Mouse (Mus musculus) liver, embryonic 16.5 days (tissue): ENCODE results near the gene Bcl7b. TPM values are rescaled to one million over a fixed set of nuclear protein-coding genes. Genes with fewer than 3 reads are reported as not detected.

Experiments used
- ATAC-seq: fragments of 200-750 bp; cut with Nextera tagmentation; 2 replicates; pipeline ENCODE4 v1.8.0; 2017; ENCODE audit warnings: low read depth, mild to moderate bottlenecking, moderate number of reproducible peaks, moderate library complexity
- H3K27ac ChIP-seq: fragments of 300-500 bp; sonication (generic); 2 replicates; pipeline ENCODE4 v1.5.1; 2014; ENCODE audit warnings: mild to moderate bottlenecking, low read length
- H3K27me3 ChIP-seq: fragments of 300-500 bp; sonication (generic); 2 replicates; pipeline ENCODE4 v1.6.1; 2014; ENCODE audit warnings: low read depth, low read length, mixed read lengths; ENCODE audit not compliant: control insufficient read depth, insufficient read depth
- H3K36me3 ChIP-seq: fragments of 300-500 bp; sonication (generic); 2 replicates; pipeline ENCODE4 v1.6.1; 2014; ENCODE audit warnings: mild to moderate bottlenecking; ENCODE audit not compliant: control insufficient read depth, insufficient read depth
- H3K4me1 ChIP-seq: fragments of 300-500 bp; sonication (generic); 2 replicates; pipeline ENCODE4 v1.6.1; 2014; ENCODE audit warnings: low read depth, low read length, mixed read lengths; ENCODE audit not compliant: control insufficient read depth
- H3K4me2 ChIP-seq: fragments of 300-500 bp; sonication (generic); 2 replicates; pipeline ENCODE4 v1.6.1; 2014; ENCODE audit warnings: low read depth, low read length, mixed read lengths
- H3K4me3 ChIP-seq: fragments of 300-500 bp; sonication (generic); 2 replicates; pipeline ENCODE4 v1.5.1; 2014; ENCODE audit warnings: low read depth, mild to moderate bottlenecking, low read length
- H3K9ac ChIP-seq: fragments of 300-500 bp; sonication (generic); 2 replicates; pipeline ENCODE4 v1.6.1; 2014; ENCODE audit warnings: low read depth, low read length
- H3K9me3 ChIP-seq: fragments of 300-500 bp; sonication (generic); replicated peaks from 2 replicates; pipeline ENCODE4 v1.6.1; 2016; ENCODE audit warnings: low read length; ENCODE audit not compliant: control insufficient read depth
- WGBS: fragments of 180-500 bp; shearing (Covaris S2); extraction: QIAGEN DNeasy Blood & Tissue Kit; methylation state at CpG from one replicate; pipeline ENCODE4 v1.1.7; 2014; ENCODE audit not compliant: insufficient replicate concordance; 5-methylcytosine and 5-hydroxymethylcytosine counted together
- polyA plus RNA-seq: library from polyadenylated mRNA; unstranded; fragments of >200 nt; fragmentation: Nextera tagmentation; extraction: Ambion mirVana; gene quantifications from 2 replicates; pipeline ENCODE4 v1.2.1, GENCODE M21; 2015

Bcl7b gene
- polyA plus RNA-seq, 1 experiment from 2014 or later = 24.8 TPM

- Histone ChIP-seq H3K4me1 (peaks cover 23% of the 10 kb centered on the region), H3K4me3 (peak within 1 kb of the TSS; percentile 96), H3K4me2 (peak within 1 kb of the TSS; percentile 81), H3K27me3 (no peaks in the 10 kb centered on the region), H3K9me3 (no peaks in the 10 kb centered on the region), H3K27ac (peak within 1 kb of the TSS; percentile 92), H3K9ac (peak within 1 kb of the TSS; percentile 98), H3K36me3 (peaks cover 9% of the 10 kb centered on the region)
- WGBS = under 1% methylated on average over 57 of the region's 57 CpGs
- ATAC-seq = peak; percentile 95
These were observed 18.7 kb downstream of the Bcl7b start, which contains the start of gene Baz1b for GRCm38 (mm10) chr5:135186621-135187348. Baz1b (plus strand) TSS chr5:135187264.

DNA sequence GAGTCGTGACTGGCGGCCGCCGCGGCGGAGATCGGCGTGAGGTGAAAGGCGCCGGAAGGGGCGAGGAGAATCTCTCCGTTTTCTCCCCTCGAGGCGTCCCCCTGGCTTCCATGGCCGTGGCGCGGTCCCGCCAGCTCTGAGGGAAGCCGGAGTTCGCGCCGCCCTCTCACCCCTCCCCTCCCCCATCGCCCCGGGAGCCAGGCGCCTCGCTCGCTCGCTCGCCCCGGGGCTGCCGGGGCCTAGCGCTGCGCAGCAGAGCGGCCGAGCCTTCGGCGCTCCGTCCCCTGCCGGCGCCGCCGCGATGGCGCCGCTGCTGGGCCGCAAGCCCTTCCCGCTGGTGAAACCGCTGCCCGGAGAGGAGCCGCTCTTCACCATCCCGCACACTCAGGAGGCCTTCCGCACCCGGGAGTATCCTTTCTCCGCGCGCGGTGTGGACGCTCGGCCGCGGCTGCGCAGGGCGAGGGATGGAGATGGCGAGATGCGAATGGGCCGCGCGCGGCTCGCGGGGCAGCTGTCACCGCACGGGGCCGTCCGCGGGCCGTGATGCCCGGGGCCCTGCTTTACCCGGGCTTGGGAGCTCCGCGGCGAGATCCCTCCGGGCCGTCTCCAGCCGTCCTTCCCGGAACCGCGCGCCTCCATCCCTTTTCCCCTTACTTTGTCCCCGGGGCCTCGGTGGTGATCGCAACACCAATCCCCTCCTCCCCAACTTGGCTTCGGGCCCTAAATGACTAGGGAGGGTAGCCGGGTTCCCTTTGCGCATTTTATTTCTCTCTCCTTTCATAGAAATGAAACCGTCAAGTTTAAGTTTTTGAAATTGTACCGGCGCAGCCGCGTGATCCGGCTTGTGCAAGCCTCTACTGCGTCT, 19.5 kb downstream of the Bcl7b start:
- Histone ChIP-seq H3K4me2 (peak overlapping the region; percentile 81), H3K4me3 (peak overlapping the region; percentile 96), H3K4me1 (peaks cover 24% of the 10 kb centered on the region), H3K9me3 (no peaks in the 10 kb centered on the region), H3K36me3 (peaks cover 9% of the 10 kb centered on the region; the same call in 1 of the 2 replicates), H3K27ac (peak overlapping the region; percentile 92), H3K27me3 (no peaks in the 10 kb centered on the region), H3K9ac (peak overlapping the region; percentile 98)
- ATAC-seq = peak; percentile 71
- WGBS = under 1% methylated on average over 86 of the region's 102 CpGs

DNA sequence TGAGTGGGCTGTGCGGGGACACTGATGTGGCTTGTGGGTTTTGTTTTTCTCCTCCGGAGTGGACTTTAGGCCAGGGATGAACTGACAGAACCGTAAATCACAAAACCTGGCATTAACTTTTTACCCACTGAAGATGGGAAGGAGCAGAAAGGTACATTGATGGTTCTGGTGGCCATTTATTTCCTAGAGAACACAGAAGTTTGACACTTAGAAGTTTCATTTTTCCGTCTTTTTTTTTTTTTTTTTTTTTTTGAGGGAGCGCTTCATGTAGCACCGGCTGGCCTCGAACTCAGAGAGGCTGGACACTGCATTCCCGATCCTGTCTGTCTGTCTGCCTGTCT, 20.1 kb downstream of the Bcl7b start:
- peaks cover 9% of the 10 kb centered on the region; the same call in 1 of the 2 replicates for H3K36me3 ChIP-seq
- H3K9me3 ChIP-seq = no peaks in the 10 kb centered on the region
- no peak for ATAC-seq
- H3K27ac ChIP-seq = peak overlapping the region; percentile 92
- 0% methylated on average over 8 of the region's 8 CpGs for WGBS
- H3K27me3 ChIP-seq = no peaks in the 10 kb centered on the region
- H3K4me3 ChIP-seq = peak overlapping the region; percentile 96
- peak overlapping the region; percentile 98 for H3K9ac ChIP-seq
- peak overlapping the region; percentile 81 for H3K4me2 ChIP-seq
- H3K4me1 ChIP-seq = peaks cover 27% of the 10 kb centered on the region

- H3K27ac ChIP-seq = no peak overlapping the region
- 44% methylated on average over 2 of the region's 2 CpGs for WGBS
- H3K27me3 ChIP-seq = no peaks in the 10 kb centered on the region
- peaks cover 13% of the 10 kb centered on the region; the same call in 1 of the 2 replicates for H3K36me3 ChIP-seq
- peak overlapping the region; percentile 96 for H3K4me3 ChIP-seq
- H3K4me1 ChIP-seq = peaks cover 27% of the 10 kb centered on the region
- H3K4me2 ChIP-seq = peak overlapping the region; percentile 81
- no peaks in the 10 kb centered on the region for H3K9me3 ChIP-seq
- no peak for ATAC-seq
- peak overlapping the region; percentile 98 for H3K9ac ChIP-seq
These were observed 21.4 kb downstream of the Bcl7b start for GRCm38 (mm10) chr5:135189281-135190022.

DNA sequence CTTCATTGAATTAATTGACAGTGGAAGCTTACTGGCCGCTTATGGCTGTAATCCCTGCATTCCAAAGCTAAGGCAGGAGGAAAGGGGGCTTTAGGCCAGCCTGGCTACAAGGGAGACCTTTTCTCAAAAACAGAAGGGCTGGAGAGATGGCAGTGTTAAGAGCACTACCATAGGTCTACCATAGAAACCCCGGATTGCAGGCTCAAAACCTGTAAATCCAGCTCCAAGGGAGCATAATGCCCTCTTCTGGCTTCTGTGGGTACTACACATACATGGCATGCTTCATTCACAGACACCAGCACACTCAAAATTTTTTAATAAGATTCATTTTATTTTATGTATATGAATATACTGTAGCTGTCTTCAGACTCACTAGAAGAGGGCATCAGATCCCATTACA, 23.5 kb downstream of the Bcl7b start:
- no peak for ATAC-seq
- 34% methylated on average over 2 of the region's 2 CpGs for WGBS
- Histone ChIP-seq H3K4me2 (no peak overlapping the region), H3K9me3 (no peaks in the 10 kb centered on the region), H3K9ac (no peak overlapping the region), H3K4me3 (no peak overlapping the region), H3K27me3 (no peaks in the 10 kb centered on the region), H3K4me1 (peaks cover 17% of the 10 kb centered on the region), H3K27ac (no peak overlapping the region), H3K36me3 (peaks cover 13% of the 10 kb centered on the region; the same call in 1 of the 2 replicates)

GRCm38 (mm10) chr5:135192431-135192830, 24.3 kb downstream of the Bcl7b start:
- H3K9ac ChIP-seq = no peak overlapping the region
- H3K27me3 ChIP-seq = no peaks in the 10 kb centered on the region
- H3K27ac ChIP-seq = no peak overlapping the region
- no peak overlapping the region for H3K4me3 ChIP-seq
- no peak for ATAC-seq
- peaks cover 17% of the 10 kb centered on the region for H3K4me1 ChIP-seq
- H3K9me3 ChIP-seq = no peaks in the 10 kb centered on the region
- H3K4me2 ChIP-seq = no peak overlapping the region
- peaks cover 19% of the 10 kb centered on the region; the same call in 1 of the 2 replicates for H3K36me3 ChIP-seq
- WGBS = 85% methylated on average over 1 of the region's 1 CpGs

- no peaks in the 10 kb centered on the region for H3K9me3 ChIP-seq
- no peak for ATAC-seq
- H3K4me1 ChIP-seq = peaks cover 4% of the 10 kb centered on the region
- no peaks in the 10 kb centered on the region for H3K27me3 ChIP-seq
- no peak overlapping the region for H3K9ac ChIP-seq
- 53% methylated on average over 6 of the region's 6 CpGs for WGBS
- H3K36me3 ChIP-seq = peaks cover 32% of the 10 kb centered on the region
- no peak overlapping the region for H3K27ac ChIP-seq
- no peak overlapping the region for H3K4me3 ChIP-seq
- no peak overlapping the region for H3K4me2 ChIP-seq
These were observed 28.3 kb downstream of the Bcl7b start for GRCm38 (mm10) chr5:135196367-135196766.

DNA sequence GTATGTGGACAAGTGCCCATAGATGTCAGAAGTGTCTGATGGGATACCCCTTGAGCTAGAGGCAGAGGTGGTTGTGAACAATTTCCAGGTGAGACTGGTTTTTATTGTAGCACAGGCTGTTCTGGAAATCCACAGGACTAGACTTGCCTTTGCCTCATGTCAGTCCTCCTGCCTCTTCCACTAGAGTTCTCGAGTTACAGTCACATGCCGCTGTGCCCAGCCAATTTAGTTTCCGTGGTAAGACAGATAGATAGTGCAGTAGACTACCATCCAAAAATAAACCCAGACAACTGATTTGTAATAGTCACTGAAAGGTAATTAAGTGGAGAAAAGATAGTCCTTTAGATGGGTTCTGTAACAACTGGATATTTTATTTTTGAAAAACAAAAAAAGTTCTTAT, 34.7 kb downstream of the Bcl7b start:
- no peak overlapping the region for H3K27ac ChIP-seq
- H3K4me3 ChIP-seq = no peak overlapping the region
- H3K27me3 ChIP-seq = no peaks in the 10 kb centered on the region
- 87% methylated on average over 3 of the region's 3 CpGs for WGBS
- H3K4me1 ChIP-seq = no peaks in the 10 kb centered on the region
- no peak overlapping the region for H3K9ac ChIP-seq
- no peak for ATAC-seq
- no peaks in the 10 kb centered on the region for H3K9me3 ChIP-seq
- H3K4me2 ChIP-seq = no peak overlapping the region
- peaks cover 53% of the 10 kb centered on the region for H3K36me3 ChIP-seq
